Mouse (Mus musculus) ovary, adult 18-20 months (tissue): ENCODE data around the gene Rpl22.

Experiments
- DNase-seq: peaks from one replicate; pipeline ENCODE4 v3.0.0; 2022; ENCODE audit warnings: low spot score, mixed read lengths

The Rpl22 gene

GRCm38 (mm10) chr4:152296874-152297861 lies 28.4 kb upstream of the Rpl22 start, which contains the start of gene Icmt:
Gene Icmt, plus strand, starts transcription at chr4:152297227.
- DNase-seq: peak; percentile 99

- DNase-seq: no peak
Measured at GRCm38 (mm10) chr4:152298836-152299235, 26.7 kb upstream of the Rpl22 start.

- no peak for DNase-seq
Measured at GRCm38 (mm10) chr4:152300375-152300774, 25.2 kb upstream of the Rpl22 start.

- DNase-seq: no peak
Measured at GRCm38 (mm10) chr4:152302012-152302411, 23.5 kb upstream of the Rpl22 start.

GRCm38 (mm10) chr4:152303172-152303571 lies 22.4 kb upstream of the Rpl22 start:
- DNase-seq: no peak

GRCm38 (mm10) chr4:152304685-152305084 lies 20.9 kb upstream of the Rpl22 start:
- DNase-seq: no peak

- DNase-seq: no peak
Measured at GRCm38 (mm10) chr4:152305991-152306390, 19.6 kb upstream of the Rpl22 start.

GRCm38 (mm10) chr4:152307542-152307941 lies 18.0 kb upstream of the Rpl22 start:
- DNase-seq: no peak

GRCm38 (mm10) chr4:152312186-152312585 lies 13.4 kb upstream of the Rpl22 start:
- no peak for DNase-seq

- DNase-seq: no peak
Measured at GRCm38 (mm10) chr4:152313211-152313632, 12.3 kb upstream of the Rpl22 start.

- DNase-seq: no peak
Measured at GRCm38 (mm10) chr4:152313934-152314333, 11.6 kb upstream of the Rpl22 start.

GRCm38 (mm10) chr4:152315498-152316213 lies 9.9 kb upstream of the Rpl22 start:
- DNase-seq: no peak

GRCm38 (mm10) chr4:152317631-152318033 lies 7.9 kb upstream of the Rpl22 start:
- no peak for DNase-seq

GRCm38 (mm10) chr4:152318517-152319234 lies 6.9 kb upstream of the Rpl22 start, which contains the start of gene Rnf207:
Gene Rnf207, minus strand, starts transcription at chr4:152318993.
- DNase-seq: peak; percentile 24

GRCm38 (mm10) chr4:152321464-152321863 lies 4.1 kb upstream of the Rpl22 start:
- no peak for DNase-seq

GRCm38 (mm10) chr4:152324641-152325562 lies 640 bp upstream of the Rpl22 start:
- DNase-seq: no peak

GRCm38 (mm10) chr4:152326543-152326942 lies 1.0 kb downstream of the Rpl22 start:
- DNase-seq: no peak

- DNase-seq: no peak
Measured at GRCm38 (mm10) chr4:152328691-152329090, 3.1 kb downstream of the Rpl22 start.

- DNase-seq: peak; percentile 24
Measured at GRCm38 (mm10) chr4:152332952-152333351, 7.4 kb downstream of the Rpl22 start.

GRCm38 (mm10) chr4:152333587-152333986 lies 8.0 kb downstream of the Rpl22 start:
- DNase-seq: no peak

GRCm38 (mm10) chr4:152337772-152338171 lies 12.2 kb downstream of the Rpl22 start:
- DNase-seq: no peak
